Mouse (Mus musculus) erythroid progenitor cell, adult 5-6 weeks (primary cell): ENCODE measurements around the gene Rec114. TPM values are rescaled to one million over a fixed set of nuclear protein-coding genes. Genes with fewer than 3 reads are reported as not detected.

Experiments
- ATAC-seq: replicated peaks from 2 replicates; pipeline ENCODE4 v1.8.0; 2016; ENCODE audit warnings: moderate number of reproducible peaks, mild to moderate bottlenecking, moderate TSS enrichment, inconsistent platforms; ENCODE audit not compliant: poor library complexity, low FRiP score, severe bottlenecking
- total RNA-seq, 2 experiments: library from RNA; stranded (forward) in 1 of 2; stranded (reverse) in 1 of 2; fragments of 150-400 nt in 1 of 2; fragments of 186-747, 209-891 nt in 1 of 2; gene quantifications; 2 replicates each; pipeline versions ENCODE4 v1.2.3 to v1.2.4; 2015 to 2017; ENCODE audit warnings: low replicate concordance in 2 of 2

The Rec114 gene
- total RNA-seq, 2 experiments from 2014 or later: 2.6 to 24.3 TPM

DNA sequence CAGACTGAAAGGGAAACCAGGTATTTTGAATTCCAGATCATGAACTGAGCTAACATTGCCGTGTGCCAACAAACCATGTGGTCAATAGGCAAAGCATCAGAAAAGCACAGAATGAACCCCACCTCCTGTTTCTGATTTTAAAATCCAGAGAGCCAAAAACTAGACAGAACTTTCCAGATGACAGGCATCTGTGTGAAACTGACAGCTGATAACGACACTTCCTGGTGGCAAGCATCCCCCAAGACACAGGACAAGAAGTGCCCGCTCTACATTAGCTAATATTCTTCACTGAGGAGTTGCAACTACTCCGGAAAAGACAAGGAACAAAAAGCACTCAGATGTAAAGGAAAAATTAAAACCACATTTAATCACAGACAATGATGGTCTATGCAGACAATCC lies 23.6 kb downstream of the Rec114 start:
- no peak for ATAC-seq

DNA sequence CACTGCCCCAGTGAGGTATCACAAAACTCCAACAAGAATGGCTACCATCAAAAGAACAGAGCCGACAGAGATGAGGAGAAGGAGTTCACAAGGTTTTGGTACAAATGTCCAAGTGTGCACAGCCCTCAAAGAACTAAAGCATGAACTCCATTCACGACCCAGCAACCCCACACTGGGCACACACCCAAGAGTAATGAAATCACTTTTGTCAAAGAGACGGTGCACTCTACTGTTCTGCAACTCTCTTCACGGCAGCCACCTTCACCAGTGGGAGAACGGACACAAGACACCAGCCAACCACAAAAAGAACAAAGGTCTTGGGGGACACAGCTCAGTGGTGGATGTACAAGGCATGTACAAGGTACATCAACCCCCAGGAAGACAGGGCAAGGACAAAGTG lies 24.3 kb downstream of the Rec114 start:
- ATAC-seq: no peak

DNA sequence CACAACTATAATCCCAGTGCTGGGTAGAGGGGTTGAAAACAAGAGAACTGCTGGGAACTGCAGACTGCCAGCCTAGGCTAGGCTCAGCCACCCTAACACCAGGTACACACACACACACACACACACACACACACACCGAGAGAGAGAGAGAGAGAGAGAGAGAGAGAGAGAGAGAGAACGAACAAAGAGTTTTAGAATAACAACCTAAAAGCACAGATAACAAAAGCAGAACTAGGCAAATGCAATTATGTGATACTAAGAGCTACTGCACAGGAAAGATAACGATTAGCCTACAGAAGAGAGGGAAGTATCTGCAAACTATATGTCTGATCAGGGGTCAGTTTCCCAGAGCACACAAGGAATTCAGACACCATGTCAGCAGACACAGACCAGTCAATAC lies 24.8 kb downstream of the Rec114 start:
- ATAC-seq: no peak

DNA sequence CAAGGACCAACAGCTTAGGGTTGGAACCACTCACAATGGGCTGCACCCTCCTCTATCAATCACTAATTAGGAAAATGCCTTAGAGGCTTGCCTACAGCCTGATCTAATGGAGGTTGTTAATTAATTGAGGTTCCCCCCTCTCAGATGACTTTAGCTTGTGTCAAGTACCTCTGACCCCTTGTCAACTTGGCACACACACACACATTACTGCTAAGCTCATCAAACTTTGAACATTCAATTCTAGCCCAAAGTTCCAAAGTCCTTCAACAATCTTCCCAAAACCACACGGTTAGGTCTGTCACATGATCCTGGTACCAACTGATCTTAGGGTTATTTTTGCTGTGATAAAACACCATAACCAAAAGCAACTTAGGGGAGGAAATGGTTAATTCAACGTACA lies 26.9 kb downstream of the Rec114 start:
- ATAC-seq: no peak

DNA sequence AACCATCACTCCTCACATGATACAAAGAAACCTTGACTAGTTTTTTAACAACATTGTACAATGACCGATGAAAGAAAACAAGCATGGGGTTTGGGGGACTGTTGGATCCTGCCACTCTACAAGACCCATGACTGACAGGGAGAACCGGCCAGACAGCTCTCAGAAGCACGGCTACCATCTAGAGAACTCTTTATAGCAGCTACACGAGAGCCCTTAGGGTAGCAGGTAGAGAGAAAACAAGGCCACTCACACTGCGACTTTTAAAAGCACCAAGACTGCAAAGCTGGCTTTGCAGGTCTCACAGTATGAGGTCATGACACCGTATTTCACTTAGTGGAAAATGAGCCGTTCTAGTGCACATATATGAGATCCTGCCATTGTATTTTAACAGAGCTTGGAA lies 33.1 kb downstream of the Rec114 start:
- ATAC-seq: no peak

DNA sequence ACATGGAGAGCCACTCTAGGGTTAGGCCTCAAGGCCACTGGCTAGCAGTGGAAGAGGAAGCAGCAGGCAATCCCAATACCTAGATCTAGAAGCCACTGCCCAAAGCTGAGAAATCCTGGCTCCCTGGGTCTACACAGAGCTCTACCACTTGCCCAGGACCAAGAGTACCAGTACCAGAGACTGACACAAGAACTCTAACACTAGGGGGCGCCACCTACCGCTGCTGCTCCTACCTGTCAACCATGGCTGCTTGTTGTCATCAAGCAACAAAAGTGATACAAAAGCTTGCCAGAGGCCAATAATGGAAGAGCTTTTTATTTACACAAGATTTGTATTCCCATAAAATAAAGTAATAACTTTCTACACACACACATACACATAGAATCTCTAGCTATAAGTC lies 33.8 kb downstream of the Rec114 start:
- ATAC-seq: 0 out of 2 replicates have a peak, but pooled peaks have one; percentile 56

DNA sequence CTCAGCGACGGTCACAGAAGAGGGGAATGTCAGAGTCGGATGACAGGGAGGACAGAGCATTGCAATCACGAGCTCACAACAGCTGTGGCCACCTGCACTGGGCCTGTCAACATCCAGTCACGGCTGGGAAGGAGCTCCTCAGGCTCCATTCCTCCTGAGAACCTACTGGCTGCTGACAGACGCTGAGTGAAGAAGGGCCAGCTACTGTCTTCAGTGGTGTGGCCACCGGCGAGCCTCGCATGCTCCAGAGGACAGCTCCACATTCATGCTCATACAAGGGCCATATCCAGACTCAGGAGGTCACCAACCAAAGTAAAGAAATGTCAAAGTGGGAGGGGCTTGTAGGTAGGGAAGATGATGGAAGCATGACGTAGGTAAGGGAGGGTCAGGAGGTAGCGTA lies 36.0 kb downstream of the Rec114 start:
- no peak for ATAC-seq

DNA sequence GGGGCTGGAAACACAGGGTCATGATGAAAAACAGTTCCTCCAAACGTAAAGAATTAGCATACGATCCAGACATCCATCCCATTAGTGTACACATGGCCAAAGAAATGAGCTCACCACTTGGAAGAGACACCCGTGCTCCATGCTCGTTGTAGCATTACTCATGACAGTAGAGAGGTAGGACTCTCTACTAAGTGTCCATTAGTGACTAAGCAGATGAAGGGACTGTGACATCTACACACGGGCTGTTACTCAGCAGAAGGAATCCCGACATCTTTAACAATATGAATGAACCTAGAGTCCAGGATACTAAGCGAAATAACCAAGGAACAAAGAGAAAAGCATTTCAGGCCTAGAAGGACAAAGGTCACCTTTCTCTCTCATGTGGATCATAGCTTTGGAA lies 37.7 kb downstream of the Rec114 start:
- ATAC-seq: no peak

DNA sequence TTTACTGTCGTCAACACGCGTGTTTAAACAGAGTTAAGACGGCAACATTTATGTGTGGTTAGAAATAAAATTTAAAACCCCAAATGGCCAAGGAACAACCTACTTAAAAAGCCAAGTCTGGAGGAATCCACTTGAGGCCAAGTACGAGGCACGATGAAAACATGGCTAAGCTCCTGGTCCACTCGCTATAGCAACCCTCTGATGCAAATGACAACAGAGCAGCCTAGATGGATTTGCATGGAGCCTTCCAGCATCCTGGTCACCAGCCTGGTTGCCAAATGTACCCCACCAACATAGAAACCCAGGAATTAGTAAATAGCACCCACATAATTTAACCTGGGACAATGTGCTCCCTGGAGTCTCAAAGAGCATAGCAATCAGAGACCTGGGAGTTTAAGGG lies 40.0 kb downstream of the Rec114 start:
- ATAC-seq: no peak

DNA sequence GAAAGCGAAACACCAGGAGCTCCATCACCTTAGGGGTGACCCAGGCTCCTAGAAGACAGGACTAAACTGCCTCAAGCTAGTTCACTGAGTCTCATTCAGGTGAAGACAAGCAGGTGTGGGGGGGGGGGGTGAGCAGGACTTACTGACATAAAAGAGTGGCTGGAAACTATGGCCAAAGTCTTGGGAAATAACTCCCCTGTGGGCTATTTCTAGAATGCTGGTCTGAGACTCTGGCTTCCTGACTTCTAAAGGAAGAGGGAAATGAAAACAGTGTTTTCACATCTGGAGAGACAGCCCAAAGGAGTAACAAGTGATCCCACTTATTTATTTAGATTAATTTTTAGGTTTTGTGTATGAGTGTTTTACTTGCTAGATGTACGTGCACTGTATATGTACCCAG lies 42.0 kb downstream of the Rec114 start:
- no peak for ATAC-seq

DNA sequence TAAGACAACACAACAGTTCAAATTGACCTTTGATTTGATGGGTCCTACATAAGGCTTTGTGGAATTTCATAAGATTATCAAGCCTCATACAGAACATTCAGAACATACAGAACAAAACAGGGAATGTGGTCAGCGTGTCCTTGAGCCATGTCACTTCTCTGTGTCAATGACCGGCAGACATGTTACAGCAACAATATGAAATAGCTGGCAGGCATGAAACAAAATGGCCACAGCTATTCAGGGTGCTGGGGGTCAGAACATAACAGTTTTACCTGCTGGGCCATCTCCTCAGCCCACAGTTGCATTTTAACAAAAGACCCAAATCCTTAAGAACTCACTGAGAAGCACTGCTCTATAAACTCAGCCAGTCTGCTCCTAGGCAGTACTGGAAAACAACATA lies 45.3 kb downstream of the Rec114 start:
- no peak for ATAC-seq

DNA sequence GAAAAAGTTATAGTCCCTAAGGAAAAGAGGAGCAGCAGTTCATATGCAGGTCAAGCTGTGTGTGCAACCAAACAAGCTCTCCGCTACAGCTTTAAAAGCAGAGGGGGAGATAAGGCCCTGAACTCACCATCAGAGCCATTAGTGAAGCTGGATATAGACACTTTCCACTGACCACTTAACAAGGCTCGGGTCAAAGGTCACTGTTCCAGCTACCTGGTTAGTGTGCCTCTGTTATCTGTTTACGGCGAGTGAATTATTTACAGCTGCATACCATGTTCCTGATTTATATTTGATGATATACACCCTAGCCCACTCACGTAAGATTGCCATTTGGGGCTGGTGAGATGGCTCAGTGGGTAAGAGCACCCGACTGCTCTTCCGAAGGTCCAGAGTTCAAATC lies 52.3 kb downstream of the Rec114 start:
- ATAC-seq: no peak

DNA sequence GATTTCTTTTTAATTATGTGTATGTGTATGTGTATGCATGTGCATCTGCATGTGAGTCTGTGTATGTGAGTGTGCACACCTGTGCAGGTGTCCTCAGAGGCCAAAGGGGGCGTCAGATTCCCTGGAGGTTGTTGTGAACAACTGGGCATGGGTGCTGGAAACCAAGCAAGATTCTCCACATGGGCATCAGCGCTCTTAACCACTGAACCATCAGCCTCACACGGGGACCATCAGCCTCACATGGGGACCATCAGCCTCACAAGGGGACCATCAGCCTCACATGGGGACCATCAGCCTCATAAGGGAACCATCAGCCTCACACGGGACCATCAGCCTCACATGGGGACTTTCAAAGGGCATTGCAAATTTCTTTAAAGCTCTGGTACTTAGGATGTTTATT lies 53.1 kb downstream of the Rec114 start:
- ATAC-seq: no peak

DNA sequence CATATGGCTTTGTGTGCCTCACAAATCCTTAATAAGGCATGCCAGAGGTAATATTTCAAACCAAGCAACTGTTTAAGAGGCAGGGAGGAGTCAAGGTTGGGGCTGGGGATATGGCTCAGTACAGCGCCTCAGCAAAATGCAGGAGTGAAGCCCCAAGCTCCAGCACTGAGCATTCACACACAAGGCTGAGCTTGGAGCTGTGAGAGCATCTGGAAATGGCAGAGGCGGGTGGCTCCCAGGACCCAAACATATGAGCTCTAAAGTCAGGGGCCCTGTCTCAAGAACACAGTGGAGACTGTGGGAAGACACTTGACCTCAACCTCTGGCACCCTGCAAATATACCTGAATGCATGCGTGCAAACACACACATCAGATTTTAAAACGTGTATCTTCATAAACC lies 55.7 kb downstream of the Rec114 start:
- no peak for ATAC-seq

DNA sequence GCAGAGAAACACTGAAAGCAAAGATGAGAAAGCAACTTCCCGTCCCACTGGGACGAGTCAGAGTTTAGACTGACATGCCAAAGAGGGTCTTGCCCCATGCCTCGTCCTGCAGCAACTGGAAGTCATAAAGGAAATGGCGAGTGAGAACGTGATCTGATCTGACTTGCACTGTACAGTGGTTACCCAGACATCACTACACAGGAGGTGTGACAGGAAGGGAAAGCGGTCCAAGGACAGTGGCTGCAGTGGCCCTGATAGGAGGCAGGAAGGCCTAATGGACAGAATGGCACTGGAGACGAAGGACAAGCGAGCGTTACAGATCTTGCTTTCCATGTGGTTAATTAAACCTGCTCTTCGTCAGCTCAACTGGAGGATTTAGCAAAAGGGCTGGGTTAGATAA lies 58.5 kb downstream of the Rec114 start:
- no peak for ATAC-seq

DNA sequence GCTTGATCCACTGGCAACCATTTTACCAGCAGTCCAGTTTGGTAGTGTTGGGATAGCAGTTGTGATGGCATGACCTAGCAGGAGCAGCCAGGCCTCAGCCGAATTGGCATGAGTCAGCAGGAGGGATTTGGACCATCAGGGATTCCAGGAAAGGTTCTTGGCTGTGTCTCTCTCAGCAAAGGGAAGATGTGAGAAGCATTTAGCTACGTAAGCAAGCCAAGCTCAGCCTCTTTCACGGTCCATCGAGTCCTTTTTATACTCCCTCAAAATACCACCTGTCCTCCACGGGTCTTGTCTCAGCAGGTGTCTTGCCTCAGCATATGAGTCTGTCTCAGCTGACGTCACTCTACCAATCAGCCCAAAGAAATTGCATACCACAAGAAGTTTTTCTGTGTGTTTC lies 60.4 kb downstream of the Rec114 start:
- no peak for ATAC-seq

DNA sequence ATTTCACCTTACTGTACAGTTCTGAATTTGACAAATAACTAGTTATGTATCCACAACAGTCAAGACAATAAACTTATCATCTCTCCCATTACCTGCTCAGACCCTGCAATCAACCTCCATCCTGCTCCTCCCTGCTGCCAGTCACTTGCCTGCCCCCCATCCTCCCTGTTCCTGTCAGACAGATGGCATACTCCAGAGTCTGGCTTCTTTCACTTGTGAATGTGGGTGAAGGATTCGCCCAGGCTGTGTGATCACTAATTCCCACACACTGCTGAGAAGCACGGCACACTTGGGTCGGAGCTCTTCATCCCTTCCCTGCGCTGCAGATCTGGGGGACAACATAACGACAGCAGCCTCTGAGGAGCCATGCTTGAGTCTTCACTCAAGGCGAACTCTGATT lies 61.7 kb downstream of the Rec114 start:
- no peak for ATAC-seq

DNA sequence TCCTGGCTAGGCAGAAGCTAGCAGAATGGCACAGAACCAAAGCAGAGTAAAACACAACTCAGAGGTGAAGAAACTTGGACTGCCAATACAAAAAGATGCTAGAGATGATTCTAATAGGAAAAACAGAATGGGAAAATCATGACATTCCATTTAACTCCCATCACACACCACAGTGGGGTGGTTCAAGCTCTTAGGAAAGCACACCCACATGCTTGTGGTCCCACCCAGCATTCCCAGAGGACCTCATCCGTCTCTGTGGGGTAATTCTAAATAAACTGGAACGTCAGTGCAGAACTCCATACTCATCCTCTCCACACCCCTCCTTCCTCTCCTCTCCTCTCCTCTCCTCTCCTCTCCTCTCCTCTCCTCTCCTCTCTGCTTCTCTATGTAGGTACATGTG lies 62.4 kb downstream of the Rec114 start:
- no peak for ATAC-seq

DNA sequence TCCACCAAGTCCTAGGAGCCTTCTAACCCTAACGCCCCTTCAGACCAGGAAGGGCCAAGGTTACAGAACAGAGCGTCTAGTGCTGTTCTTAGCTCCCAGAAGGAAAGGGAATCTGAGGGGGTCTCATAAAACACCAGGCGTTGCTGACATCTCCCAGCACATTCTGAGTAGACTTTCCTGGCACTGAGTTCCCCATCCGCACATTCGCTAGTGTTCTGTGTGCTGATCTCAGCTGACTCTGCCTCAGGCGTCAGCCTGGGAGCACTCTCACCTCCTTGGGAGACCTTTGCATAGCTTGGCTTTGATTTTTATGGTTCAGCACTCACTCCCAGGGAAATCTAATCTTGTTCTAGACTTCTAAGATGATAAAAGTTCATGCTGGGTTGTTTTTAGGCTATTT lies 68.4 kb downstream of the Rec114 start:
- no peak for ATAC-seq

DNA sequence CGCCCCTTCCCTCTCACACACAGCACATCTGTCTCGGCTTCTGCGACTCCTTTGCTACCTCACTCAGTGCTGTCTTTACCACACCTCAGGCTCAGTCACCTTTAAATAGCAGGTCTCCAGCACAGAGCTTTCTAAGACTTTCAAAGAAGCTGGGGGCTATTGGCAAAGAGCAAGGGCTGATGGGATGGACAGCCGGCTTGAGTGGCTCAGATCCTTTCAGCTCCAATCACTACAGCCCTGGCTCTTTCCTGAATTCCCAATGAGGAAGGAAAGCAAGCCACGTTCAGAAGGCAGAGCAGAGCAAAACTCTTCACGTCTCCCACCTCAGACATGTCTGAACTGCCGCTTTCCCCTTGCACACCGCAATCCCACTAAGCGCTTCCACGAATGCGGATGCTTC lies 69.0 kb downstream of the Rec114 start:
- ATAC-seq: no peak

DNA sequence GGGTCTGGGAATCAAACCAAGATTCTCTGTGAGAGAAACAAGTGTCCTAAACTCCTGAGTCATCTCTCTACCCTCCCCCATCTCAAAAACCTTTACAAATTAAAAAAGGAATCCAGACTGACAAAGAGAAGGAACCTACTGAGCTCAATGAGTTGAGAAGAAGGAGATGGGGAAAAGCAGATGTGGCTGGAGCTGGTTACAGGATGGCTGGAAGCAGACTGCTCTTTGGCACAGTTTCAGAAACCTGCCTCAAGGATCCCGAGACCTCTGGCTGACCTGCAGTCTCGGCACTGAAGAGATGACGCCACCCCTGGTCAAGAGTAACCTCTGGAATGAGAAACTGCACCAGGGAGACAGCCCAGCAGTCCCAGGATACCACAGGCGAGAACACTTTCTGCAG lies 71.3 kb downstream of the Rec114 start:
- no peak for ATAC-seq

DNA sequence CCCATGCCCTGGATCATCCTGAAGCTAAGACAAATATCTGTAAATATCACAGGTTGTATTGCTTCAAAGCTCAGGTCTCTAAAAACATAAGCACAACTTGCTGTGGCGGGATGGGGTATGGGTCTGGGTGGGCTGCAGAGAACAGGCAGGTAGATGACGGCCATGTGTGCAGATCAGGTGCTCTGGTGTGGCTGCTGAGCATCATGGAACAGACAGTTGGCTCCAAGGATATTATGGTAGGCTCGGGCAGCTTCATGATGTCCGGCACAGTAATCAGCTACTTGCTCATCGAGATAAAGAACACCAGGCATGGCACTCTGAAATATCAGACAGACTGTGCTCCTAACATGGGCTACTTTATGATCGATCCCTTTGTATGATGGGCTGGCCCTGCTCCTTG lies 73.9 kb downstream of the Rec114 start:
- ATAC-seq: no peak

DNA sequence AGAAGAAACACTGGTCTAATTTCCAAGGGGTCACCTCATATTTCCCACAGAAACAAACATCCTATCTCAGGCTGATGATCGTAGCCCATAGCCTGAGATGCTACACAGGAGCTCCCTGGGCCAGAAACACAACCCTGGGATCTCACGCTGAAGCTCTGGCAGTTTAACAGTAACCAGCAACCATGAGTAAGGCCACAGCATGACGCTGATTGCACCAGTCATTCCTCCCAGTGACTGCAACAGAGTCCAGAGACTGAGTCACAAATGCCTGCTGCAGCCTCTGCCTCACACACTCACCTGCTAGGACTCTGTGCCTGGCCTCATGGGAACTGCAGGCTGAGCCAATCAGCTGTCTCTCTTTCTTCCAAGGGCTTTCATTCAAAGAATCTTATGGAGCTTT lies 74.7 kb downstream of the Rec114 start:
- no peak for ATAC-seq
